Mouse (Mus musculus): ENCODE data around the gene Ubr2.
A peak's percentile ranks its signal among the peaks of the same experiment; 100 is the strongest.

The Ubr2 gene

GRCm38 (mm10) chr17:47009898-47010721 is at the start of gene Ubr2:
Gene Ubr2, minus strand, starts transcription at chr17:47010556.
- peak; percentile 80 to 92 for DNase-seq (ENCODE audit: low spot score in 2 of 2)

GRCm38 (mm10) chr17:47059836-47060360 is 49.5 kb upstream of the Ubr2 start:
- DNase-seq (ENCODE audit: low spot score in 2 of 2): no peak

GRCm38 (mm10) chr17:47057966-47058365 is 47.6 kb upstream of the Ubr2 start:
- no peak for DNase-seq (ENCODE audit: low spot score in 2 of 2)

GRCm38 (mm10) chr17:47056476-47056875 is 46.1 kb upstream of the Ubr2 start:
- no peak for DNase-seq (ENCODE audit: low spot score in 2 of 2)

GRCm38 (mm10) chr17:47055121-47055520 is 44.8 kb upstream of the Ubr2 start:
- no peak for DNase-seq (ENCODE audit: low spot score in 2 of 2)

GRCm38 (mm10) chr17:47054613-47055012 is 44.3 kb upstream of the Ubr2 start:
- DNase-seq (ENCODE audit: low spot score in 2 of 2): peak in 1 of 2 experiments; percentile 24

GRCm38 (mm10) chr17:47050678-47051077 is 40.3 kb upstream of the Ubr2 start:
- DNase-seq (ENCODE audit: low spot score in 2 of 2): no peak

- no peak for DNase-seq (ENCODE audit: low spot score in 2 of 2)
These were observed 32.5 kb upstream of the Ubr2 start for GRCm38 (mm10) chr17:47042866-47043265.

GRCm38 (mm10) chr17:47038844-47039803 is 28.8 kb upstream of the Ubr2 start:
- DNase-seq (ENCODE audit: low spot score in 2 of 2): peak; percentile 47 to 91

- DNase-seq (ENCODE audit: low spot score in 2 of 2): no peak
These were observed 24.2 kb upstream of the Ubr2 start for GRCm38 (mm10) chr17:47034536-47034935.

- DNase-seq (ENCODE audit: low spot score in 2 of 2): peak in 1 of 2 experiments; percentile 45
These were observed 23.3 kb upstream of the Ubr2 start for GRCm38 (mm10) chr17:47033643-47034042.

GRCm38 (mm10) chr17:47024805-47025204 is 14.4 kb upstream of the Ubr2 start:
- DNase-seq (ENCODE audit: low spot score in 2 of 2): no peak

- DNase-seq (ENCODE audit: low spot score in 2 of 2): no peak
These were observed 13.0 kb upstream of the Ubr2 start for GRCm38 (mm10) chr17:47023369-47023768.

- no peak for DNase-seq (ENCODE audit: low spot score in 2 of 2)
These were observed 2.5 kb upstream of the Ubr2 start for GRCm38 (mm10) chr17:47012896-47013295.

- no peak for DNase-seq (ENCODE audit: low spot score in 2 of 2)
These were observed 1.3 kb upstream of the Ubr2 start for GRCm38 (mm10) chr17:47011661-47012043.

- DNase-seq (ENCODE audit: low spot score in 2 of 2): peak in 1 of 2 experiments; percentile 66
These were observed 635 bp upstream of the Ubr2 start for GRCm38 (mm10) chr17:47010722-47011660.

GRCm38 (mm10) chr17:47009546-47009897 is 834 bp downstream of the Ubr2 start:
- no peak for DNase-seq (ENCODE audit: low spot score in 2 of 2)

- no peak for DNase-seq (ENCODE audit: low spot score in 2 of 2)
These were observed 1.3 kb downstream of the Ubr2 start for GRCm38 (mm10) chr17:47009016-47009415.

- no peak for DNase-seq (ENCODE audit: low spot score in 2 of 2)
These were observed 1.9 kb downstream of the Ubr2 start for GRCm38 (mm10) chr17:47008506-47008905.

GRCm38 (mm10) chr17:47006741-47007140 is 3.6 kb downstream of the Ubr2 start:
- DNase-seq (ENCODE audit: low spot score in 2 of 2): no peak

GRCm38 (mm10) chr17:47005741-47006405 is 4.5 kb downstream of the Ubr2 start:
- no peak for DNase-seq (ENCODE audit: low spot score in 2 of 2)
